Mouse (Mus musculus): Measurements from ENCODE around the gene Fras1. TPM values are rescaled to one million over a fixed set of nuclear protein-coding genes. Genes with fewer than 3 reads are reported as not detected.

Gene Fras1
- total and polyA plus RNA-seq, 2 experiments: 0.75 to 1.1 TPM

DNA sequence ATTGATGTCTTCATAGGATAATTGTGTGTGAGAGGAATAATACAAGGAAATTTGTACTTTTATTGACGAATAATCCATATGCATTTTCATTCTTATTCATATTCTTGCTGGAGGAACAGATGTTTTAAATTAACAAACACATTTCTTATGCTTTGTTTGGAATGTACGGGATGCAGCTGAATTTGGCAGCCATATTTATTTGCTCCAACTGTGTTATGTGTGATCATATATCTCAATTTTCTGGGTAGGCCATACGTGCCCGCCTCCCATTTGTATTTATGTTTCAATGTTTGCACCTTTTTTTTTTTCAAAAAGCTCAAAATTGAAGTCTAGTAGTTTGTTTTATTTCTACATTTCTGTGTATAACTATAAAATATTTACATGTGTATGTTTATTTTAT is 21.2 kb downstream of the Fras1 start:
- no peak for DNase-seq (ENCODE audit: extremely low read depth, low read depth, low spot score)

GRCm38 (mm10) chr5:96395786-96396650 is 22.3 kb downstream of the Fras1 start:
- Histone ChIP-seq H3K27ac (replicated peaks; ENCODE audit: insufficient read depth, low read depth, low read length) (no peak overlapping the region), H3K9ac (ENCODE audit: low read depth, low read length) (no peak overlapping the region), H3K79me2 (ENCODE audit: control insufficient read depth, insufficient read depth, low read length) (no peaks in the 10 kb centered on the region), H3K4me1 (ENCODE audit: control insufficient read depth, insufficient read depth, low read length) (no peaks in the 10 kb centered on the region), H3K27me3 (ENCODE audit: control insufficient read depth, insufficient read depth, low read length) (no peaks in the 10 kb centered on the region), H3K36me3 (ENCODE audit: control insufficient read depth, insufficient read depth, low read length) (no peaks in the 10 kb centered on the region), H3K4me3 (ENCODE audit: insufficient read depth, low read depth, low read length) (no peak overlapping the region)
- WGBS: 45% methylated on average over 5 of the region's 5 CpGs
- TF ChIP-seq CTCF (IDR thresholded peaks at IDR 0.05; ENCODE audit: low read depth, low read length): no peak
- TF ChIP-seq POLR2A (IDR thresholded peaks at IDR 0.05; ENCODE audit: extremely low read depth, insufficient read depth, low read length): no peak
- DNase-seq (ENCODE audit: extremely low read depth, low read depth, low spot score): peak; percentile 10

More for the DNA sequence above, 21.2 kb downstream of the Fras1 start:
- H3K79me2 ChIP-seq (ENCODE audit: control insufficient read depth, insufficient read depth, low read length): no peaks in the 10 kb centered on the region
- H3K27ac ChIP-seq (replicated peaks; ENCODE audit: insufficient read depth, low read depth, low read length): no peak overlapping the region
- WGBS: 94% methylated on average over 4 of the region's 4 CpGs
- no peaks in the 10 kb centered on the region for H3K36me3 ChIP-seq (ENCODE audit: control insufficient read depth, insufficient read depth, low read length)
- TF ChIP-seq CTCF (IDR thresholded peaks at IDR 0.05; ENCODE audit: low read depth, low read length) (no peak), POLR2A (IDR thresholded peaks at IDR 0.05; ENCODE audit: extremely low read depth, insufficient read depth, low read length) (no peak)
- H3K9ac ChIP-seq (ENCODE audit: low read depth, low read length): no peak overlapping the region
- H3K4me3 ChIP-seq (ENCODE audit: insufficient read depth, low read depth, low read length): no peak overlapping the region
- H3K4me1 ChIP-seq (ENCODE audit: control insufficient read depth, insufficient read depth, low read length): no peaks in the 10 kb centered on the region
- H3K27me3 ChIP-seq (ENCODE audit: control insufficient read depth, insufficient read depth, low read length): no peaks in the 10 kb centered on the region

DNA sequence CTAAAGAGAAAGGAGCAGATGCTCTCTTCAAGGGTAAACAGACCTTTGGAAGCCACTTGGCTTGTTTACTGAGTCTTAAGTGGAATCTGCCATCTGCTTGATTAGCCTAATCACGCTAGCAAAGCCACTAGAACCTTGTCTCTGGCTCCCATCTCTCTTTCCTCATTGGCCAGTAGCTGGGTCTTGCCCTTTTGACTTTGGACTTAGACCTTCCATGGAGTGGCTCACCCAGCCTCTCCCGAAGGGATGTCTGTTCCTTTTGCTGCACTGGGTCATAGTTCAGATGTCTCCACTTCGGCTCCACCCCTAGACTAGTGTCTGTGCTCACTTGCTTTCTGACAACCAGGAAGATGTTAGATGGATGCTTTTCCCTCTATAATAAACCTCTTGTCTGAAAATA is 28.8 kb downstream of the Fras1 start:
- Histone ChIP-seq H3K27me3 (ENCODE audit: control insufficient read depth, insufficient read depth, low read length) (no peaks in the 10 kb centered on the region), H3K27ac (replicated peaks; ENCODE audit: insufficient read depth, low read depth, low read length) (no peak overlapping the region), H3K4me1 (ENCODE audit: control insufficient read depth, insufficient read depth, low read length) (peaks cover 3% of the 10 kb centered on the region; the same call in 1 of the 2 replicates), H3K4me3 (ENCODE audit: insufficient read depth, low read depth, low read length) (no peak overlapping the region), H3K9ac (ENCODE audit: low read depth, low read length) (no peak overlapping the region), H3K36me3 (ENCODE audit: control insufficient read depth, insufficient read depth, low read length) (no peaks in the 10 kb centered on the region), H3K79me2 (ENCODE audit: control insufficient read depth, insufficient read depth, low read length) (no peaks in the 10 kb centered on the region)
- 27% methylated on average over 3 of the region's 3 CpGs for WGBS
- TF ChIP-seq POLR2A (IDR thresholded peaks at IDR 0.05; ENCODE audit: extremely low read depth, insufficient read depth, low read length) (no peak), CTCF (IDR thresholded peaks at IDR 0.05; ENCODE audit: low read depth, low read length) (no peak)
- peak; percentile 59 for DNase-seq (ENCODE audit: extremely low read depth, low read depth, low spot score)

- no peaks in the 10 kb centered on the region for H3K36me3 ChIP-seq (ENCODE audit: control insufficient read depth, insufficient read depth, low read length)
- no peak overlapping the region for H3K9ac ChIP-seq (ENCODE audit: low read depth, low read length)
- H3K27me3 ChIP-seq (ENCODE audit: control insufficient read depth, insufficient read depth, low read length): no peaks in the 10 kb centered on the region
- H3K4me3 ChIP-seq (ENCODE audit: insufficient read depth, low read depth, low read length): no peak overlapping the region
- H3K79me2 ChIP-seq (ENCODE audit: control insufficient read depth, insufficient read depth, low read length): no peaks in the 10 kb centered on the region
- WGBS: 81% methylated on average over 8 of the region's 8 CpGs
- no peak for TF ChIP-seq CTCF (IDR thresholded peaks at IDR 0.05; ENCODE audit: low read depth, low read length)
- TF ChIP-seq POLR2A (IDR thresholded peaks at IDR 0.05; ENCODE audit: extremely low read depth, insufficient read depth, low read length): no peak
- no peak for DNase-seq (ENCODE audit: extremely low read depth, low read depth, low spot score)
- peaks cover 3% of the 10 kb centered on the region; the same call in 1 of the 2 replicates for H3K4me1 ChIP-seq (ENCODE audit: control insufficient read depth, insufficient read depth, low read length)
- H3K27ac ChIP-seq (replicated peaks; ENCODE audit: insufficient read depth, low read depth, low read length): no peak overlapping the region
These were observed 31.5 kb downstream of the Fras1 start for GRCm38 (mm10) chr5:96405139-96405842.

- DNase-seq (ENCODE audit: extremely low read depth, low read depth, low spot score): no peak
- H3K27me3 ChIP-seq (ENCODE audit: control insufficient read depth, insufficient read depth, low read length): no peaks in the 10 kb centered on the region
- no peak overlapping the region for H3K9ac ChIP-seq (ENCODE audit: low read depth, low read length)
- H3K36me3 ChIP-seq (ENCODE audit: control insufficient read depth, insufficient read depth, low read length): no peaks in the 10 kb centered on the region
- no peak overlapping the region for H3K4me3 ChIP-seq (ENCODE audit: insufficient read depth, low read depth, low read length)
- no peak for TF ChIP-seq CTCF (IDR thresholded peaks at IDR 0.05; ENCODE audit: low read depth, low read length)
- TF ChIP-seq POLR2A (IDR thresholded peaks at IDR 0.05; ENCODE audit: extremely low read depth, insufficient read depth, low read length): no peak
- no peaks in the 10 kb centered on the region for H3K4me1 ChIP-seq (ENCODE audit: control insufficient read depth, insufficient read depth, low read length)
- no peak overlapping the region for H3K27ac ChIP-seq (replicated peaks; ENCODE audit: insufficient read depth, low read depth, low read length)
- 79% methylated on average over 2 of the region's 2 CpGs for whole genome bisulfite sequencing
- no peaks in the 10 kb centered on the region for H3K79me2 ChIP-seq (ENCODE audit: control insufficient read depth, insufficient read depth, low read length)
These were observed 34.5 kb downstream of the Fras1 start for GRCm38 (mm10) chr5:96408291-96408690.
